Mouse (Mus musculus): ENCODE results near the gene Acmsd. TPM values are rescaled to one million over a fixed set of nuclear protein-coding genes. Genes with fewer than 3 reads are reported as not detected.
A peak's percentile ranks its signal among the peaks of the same experiment; 100 is the strongest.
"Not testable (repeated sequence)": the region's sequence is repeated elsewhere in the genome, so short reads cannot be mapped to it uniquely, and the experiment has no call there.

The Acmsd gene
- polyA plus RNA-seq, 1 experiment: not detected

GRCm38 (mm10) chr1:127732841-127733240, 3.6 kb downstream of the Acmsd start:
- Histone ChIP-seq H3K36me3 (replicated peaks; ENCODE audit: low read length) (no peaks in the 10 kb centered on the region), H3K27me3 (replicated peaks) (peaks cover 17% of the 10 kb centered on the region), H3K9me3 (peaks cover 5% of the 10 kb centered on the region; the same call in 1 of the 2 replicates), H3K4me1 (peaks cover 4% of the 10 kb centered on the region; the same call in 1 of the 2 replicates), H3K4me3 (replicated peaks) (no peak overlapping the region)
- no peak for TF ChIP-seq GATA1 (IDR thresholded peaks at IDR 0.05; ENCODE audit: borderline replicate concordance, low read length)
- TF ChIP-seq FLI1 (IDR thresholded peaks at IDR 0.05; ENCODE audit: low read length): no peak

GRCm38 (mm10) chr1:127735356-127735755, 6.1 kb downstream of the Acmsd start:
- H3K4me1 ChIP-seq: peaks cover 4% of the 10 kb centered on the region; the same call in 1 of the 2 replicates
- H3K27me3 ChIP-seq (replicated peaks): peaks cover 22% of the 10 kb centered on the region
- no peak overlapping the region for H3K4me3 ChIP-seq (replicated peaks)
- no peaks in the 10 kb centered on the region for H3K36me3 ChIP-seq (replicated peaks; ENCODE audit: low read length)
- no peaks in the 10 kb centered on the region for H3K9me3 ChIP-seq
- no peak for TF ChIP-seq GATA1 (IDR thresholded peaks at IDR 0.05; ENCODE audit: borderline replicate concordance, low read length)
- TF ChIP-seq FLI1 (IDR thresholded peaks at IDR 0.05; ENCODE audit: low read length): no peak

GRCm38 (mm10) chr1:127750401-127751102, 21.3 kb downstream of the Acmsd start:
- Histone ChIP-seq H3K9me3 (peaks cover 5% of the 10 kb centered on the region), H3K4me3 (replicated peaks) (no peak overlapping the region)
- no peak for TF ChIP-seq FLI1 (IDR thresholded peaks at IDR 0.05; ENCODE audit: low read length)
- no peak for TF ChIP-seq GATA1 (IDR thresholded peaks at IDR 0.05; ENCODE audit: borderline replicate concordance, low read length)

GRCm38 (mm10) chr1:127755806-127756205, 26.6 kb downstream of the Acmsd start:
- no peaks in the 10 kb centered on the region for H3K36me3 ChIP-seq (replicated peaks; ENCODE audit: low read length)
- peaks cover 48% of the 10 kb centered on the region for H3K4me1 ChIP-seq
- no peak overlapping the region for H3K4me3 ChIP-seq (replicated peaks)
- H3K9me3 ChIP-seq: peaks cover 5% of the 10 kb centered on the region
- TF ChIP-seq FLI1 (IDR thresholded peaks at IDR 0.05; ENCODE audit: low read length) (no peak), GATA1 (IDR thresholded peaks at IDR 0.05; ENCODE audit: borderline replicate concordance, low read length) (no peak)
- H3K27me3 ChIP-seq (replicated peaks): no peaks in the 10 kb centered on the region

More at GRCm38 (mm10) chr1:127750401-127751102, 21.3 kb downstream of the Acmsd start:
- H3K4me1 ChIP-seq: peaks cover 16% of the 10 kb centered on the region
- H3K27me3 ChIP-seq (replicated peaks): peaks cover 2% of the 10 kb centered on the region
- no peaks in the 10 kb centered on the region for H3K36me3 ChIP-seq (replicated peaks; ENCODE audit: low read length)

- H3K9me3 ChIP-seq: peaks cover 5% of the 10 kb centered on the region
- no peak for TF ChIP-seq FLI1 (IDR thresholded peaks at IDR 0.05; ENCODE audit: low read length)
- no peak for TF ChIP-seq GATA1 (IDR thresholded peaks at IDR 0.05; ENCODE audit: borderline replicate concordance, low read length)
- H3K4me3 ChIP-seq (replicated peaks): no peak overlapping the region
- H3K36me3 ChIP-seq (replicated peaks; ENCODE audit: low read length): no peaks in the 10 kb centered on the region
- peaks cover 52% of the 10 kb centered on the region for H3K4me1 ChIP-seq
- H3K27me3 ChIP-seq (replicated peaks): no peaks in the 10 kb centered on the region
These were observed 27.3 kb downstream of the Acmsd start for GRCm38 (mm10) chr1:127756331-127757163.

- not testable (repeated sequence) for H3K36me3 ChIP-seq (replicated peaks; ENCODE audit: low read length); H3K27me3 ChIP-seq (replicated peaks); H3K4me3 ChIP-seq (replicated peaks); H3K9me3 ChIP-seq
- H3K4me1 ChIP-seq: peaks cover 52% of the 10 kb centered on the region
These were observed 27.9 kb downstream of the Acmsd start for GRCm38 (mm10) chr1:127757164-127757545.

- no peak overlapping the region for H3K4me3 ChIP-seq (replicated peaks)
These were observed 36.3 kb downstream of the Acmsd start for GRCm38 (mm10) chr1:127765468-127765867.

GRCm38 (mm10) chr1:127766741-127767140, 37.5 kb downstream of the Acmsd start:
- peaks cover 1% of the 10 kb centered on the region; the same call in 1 of the 2 replicates for H3K4me1 ChIP-seq
- H3K9me3 ChIP-seq: no peaks in the 10 kb centered on the region
- TF ChIP-seq GATA1 (IDR thresholded peaks at IDR 0.05; ENCODE audit: borderline replicate concordance, low read length): no peak
- TF ChIP-seq FLI1 (IDR thresholded peaks at IDR 0.05; ENCODE audit: low read length): no peak
- peaks cover 8% of the 10 kb centered on the region for H3K36me3 ChIP-seq (replicated peaks; ENCODE audit: low read length)
- no peak overlapping the region for H3K4me3 ChIP-seq (replicated peaks)
- H3K27me3 ChIP-seq (replicated peaks): peaks cover 2% of the 10 kb centered on the region

More at GRCm38 (mm10) chr1:127765468-127765867, 36.3 kb downstream of the Acmsd start:
- no peaks in the 10 kb centered on the region for H3K36me3 ChIP-seq (replicated peaks; ENCODE audit: low read length)
- TF ChIP-seq GATA1 (IDR thresholded peaks at IDR 0.05; ENCODE audit: borderline replicate concordance, low read length) (no peak), FLI1 (IDR thresholded peaks at IDR 0.05; ENCODE audit: low read length) (no peak)
- H3K4me1 ChIP-seq: peaks cover 7% of the 10 kb centered on the region
- peaks cover 2% of the 10 kb centered on the region for H3K27me3 ChIP-seq (replicated peaks)
- H3K9me3 ChIP-seq: no peaks in the 10 kb centered on the region

GRCm38 (mm10) chr1:127773198-127773802, 44.1 kb downstream of the Acmsd start:
- H3K27me3 ChIP-seq (replicated peaks): no peaks in the 10 kb centered on the region
- H3K9me3 ChIP-seq: no peaks in the 10 kb centered on the region
- peaks cover 37% of the 10 kb centered on the region for H3K4me1 ChIP-seq
- TF ChIP-seq FLI1 (IDR thresholded peaks at IDR 0.05; ENCODE audit: low read length) (no peak), GATA1 (IDR thresholded peaks at IDR 0.05; ENCODE audit: borderline replicate concordance, low read length) (no peak)
- H3K36me3 ChIP-seq (replicated peaks; ENCODE audit: low read length): peaks cover 22% of the 10 kb centered on the region
- H3K4me3 ChIP-seq (replicated peaks): peak overlapping the region; percentile 100
